Mouse (Mus musculus) granulocyte monocyte progenitor cell, adult 5-6 weeks (primary cell): ENCODE data around the gene Efcab9. TPM values are rescaled to one million over a fixed set of nuclear protein-coding genes. Genes with fewer than 3 reads are reported as not detected.

Experiments used
- ATAC-seq: replicated peaks from 2 replicates; pipeline ENCODE4 v1.8.0; 2016; ENCODE audit warnings: mild to moderate bottlenecking, moderate TSS enrichment, inconsistent platforms; ENCODE audit not compliant: poor library complexity, severe bottlenecking
- total RNA-seq, 2 experiments: library from RNA; stranded (forward) in 1 of 2; stranded (reverse) in 1 of 2; fragments of 200-712, 200-1000 nt in 1 of 2; fragments of >200 nt in 1 of 2; fragmentation: Nextera tagmentation in 1 of 2; gene quantifications; 2 replicates each; pipeline ENCODE4 v1.2.3; 2014 to 2017

Efcab9 gene
- total RNA-seq, 2 experiments from 2014 or later: not detected

DNA sequence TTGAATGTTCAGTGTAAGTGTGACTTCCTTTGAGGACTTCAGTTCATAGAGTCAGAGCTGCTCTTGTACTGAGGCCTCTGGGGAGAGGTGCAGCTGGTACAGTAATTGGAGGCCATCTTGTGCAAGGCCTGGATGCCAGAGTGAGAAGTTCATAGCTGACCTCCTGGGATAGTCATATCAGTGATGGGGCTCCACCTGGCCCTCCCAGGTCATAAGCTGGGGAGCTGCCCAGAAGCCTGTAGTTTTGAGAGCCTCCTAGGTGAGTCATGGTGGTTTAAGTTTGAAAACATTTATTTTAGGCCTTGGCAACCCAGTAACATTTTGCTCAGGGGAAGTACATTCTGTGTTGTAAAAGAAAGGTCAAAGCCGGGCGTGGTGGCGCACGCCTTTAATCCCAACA, 26.1 kb upstream of the Efcab9 start:
- ATAC-seq: no peak

DNA sequence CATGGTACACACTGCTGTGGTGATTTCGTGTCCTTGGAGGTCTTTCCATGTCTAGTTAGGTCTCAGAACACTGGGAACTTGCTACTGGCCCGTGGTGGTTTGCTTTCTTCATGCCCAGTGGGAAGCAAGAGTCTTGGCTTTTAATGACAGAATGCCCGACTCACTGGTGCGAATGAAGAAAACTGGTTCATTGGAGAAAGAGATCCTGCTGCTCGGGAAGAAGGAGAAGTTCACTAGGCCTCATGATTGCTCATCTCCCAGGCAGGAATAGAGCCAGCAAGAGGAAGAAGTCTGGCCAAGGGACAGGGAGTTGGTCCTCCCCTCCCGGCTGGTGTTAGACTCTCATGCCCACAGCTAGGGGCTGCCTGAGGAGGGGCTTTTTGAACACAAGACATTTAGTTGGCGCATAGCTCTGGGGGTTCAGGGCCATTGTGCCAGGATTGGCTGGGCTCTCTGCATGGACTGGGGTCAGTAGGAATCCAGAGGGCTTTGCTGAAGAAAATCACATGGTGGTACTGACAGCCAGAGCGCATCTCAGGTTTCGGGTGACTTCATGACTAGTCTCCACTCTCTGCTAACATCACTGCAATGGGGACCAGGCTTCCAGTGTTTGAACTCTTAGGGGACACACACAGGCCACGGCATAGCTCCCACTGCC, 24.6 kb upstream of the Efcab9 start:
- no peak for ATAC-seq

DNA sequence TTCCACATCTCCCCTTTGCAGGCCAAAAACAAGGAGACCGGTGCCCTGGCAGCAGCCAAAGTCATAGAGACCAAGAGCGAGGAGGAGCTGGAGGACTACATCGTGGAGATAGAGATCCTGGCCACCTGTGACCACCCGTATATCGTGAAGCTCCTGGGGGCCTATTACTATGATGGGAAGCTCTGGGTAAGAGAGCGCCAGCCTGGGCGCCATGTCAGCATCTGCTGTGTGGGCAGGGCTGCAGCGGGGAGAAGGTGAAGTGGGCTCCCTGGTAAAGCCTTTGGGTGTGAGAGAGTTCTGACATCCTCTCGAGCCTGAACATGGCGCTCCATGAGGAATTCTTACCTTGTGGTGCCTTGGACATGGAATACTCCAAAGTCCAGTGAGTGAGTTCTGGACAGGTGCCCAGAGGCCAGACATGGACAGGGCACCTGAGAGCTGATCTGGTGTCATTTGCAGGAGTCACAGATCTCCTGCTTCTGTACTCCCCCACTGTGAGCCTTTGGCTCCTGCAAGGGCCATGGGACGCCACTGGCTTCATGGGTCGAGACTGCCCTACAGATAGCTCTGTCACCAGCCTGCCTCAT, 23.3 kb upstream of the Efcab9 start:
- no peak for ATAC-seq

DNA sequence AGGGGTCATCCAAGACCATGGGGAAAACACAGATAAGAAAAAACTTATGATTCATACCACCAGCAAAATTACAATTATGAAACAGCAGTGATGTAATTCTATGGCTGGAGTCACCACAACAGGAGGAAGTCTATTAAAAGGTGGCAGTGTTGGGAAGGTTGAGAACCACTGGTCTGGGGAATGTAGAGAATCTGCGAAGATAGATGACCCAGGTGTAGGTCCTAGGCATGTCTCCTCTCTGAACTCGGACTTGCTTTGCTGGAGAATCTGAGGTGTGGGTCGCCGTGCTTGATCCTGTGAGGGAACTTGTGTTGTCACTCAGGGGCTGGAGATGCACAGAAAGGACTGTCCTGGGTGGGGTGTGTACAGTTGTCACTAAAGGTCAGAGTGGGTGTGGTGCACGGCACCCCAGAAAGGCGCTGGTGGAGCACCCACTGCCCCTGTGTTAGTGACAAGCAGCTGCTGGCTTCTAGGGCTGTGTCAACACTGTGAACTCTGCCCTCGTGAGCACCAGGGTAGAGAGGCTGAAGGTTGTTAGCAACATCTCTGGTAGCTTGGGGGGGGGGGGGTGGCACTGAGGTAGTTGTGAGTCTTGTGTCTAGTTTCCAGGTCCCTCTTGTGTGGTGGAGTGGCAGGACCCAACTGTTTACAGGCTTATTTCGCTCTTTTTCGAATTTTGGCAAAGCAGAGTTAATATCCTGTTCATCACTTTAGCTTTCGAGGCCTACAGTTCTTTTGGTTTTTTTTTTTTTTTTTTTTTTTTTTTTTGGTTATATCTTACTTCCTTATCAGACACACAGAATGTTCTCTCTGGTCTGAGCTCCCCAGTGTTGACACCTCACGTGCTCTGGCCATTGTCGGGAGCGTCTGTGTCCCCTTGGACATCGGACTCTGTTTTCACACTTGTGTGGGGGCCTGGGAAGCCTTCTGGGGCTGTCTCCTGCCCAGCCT, 22.5 kb upstream of the Efcab9 start:
- peak; percentile 53 for ATAC-seq

DNA sequence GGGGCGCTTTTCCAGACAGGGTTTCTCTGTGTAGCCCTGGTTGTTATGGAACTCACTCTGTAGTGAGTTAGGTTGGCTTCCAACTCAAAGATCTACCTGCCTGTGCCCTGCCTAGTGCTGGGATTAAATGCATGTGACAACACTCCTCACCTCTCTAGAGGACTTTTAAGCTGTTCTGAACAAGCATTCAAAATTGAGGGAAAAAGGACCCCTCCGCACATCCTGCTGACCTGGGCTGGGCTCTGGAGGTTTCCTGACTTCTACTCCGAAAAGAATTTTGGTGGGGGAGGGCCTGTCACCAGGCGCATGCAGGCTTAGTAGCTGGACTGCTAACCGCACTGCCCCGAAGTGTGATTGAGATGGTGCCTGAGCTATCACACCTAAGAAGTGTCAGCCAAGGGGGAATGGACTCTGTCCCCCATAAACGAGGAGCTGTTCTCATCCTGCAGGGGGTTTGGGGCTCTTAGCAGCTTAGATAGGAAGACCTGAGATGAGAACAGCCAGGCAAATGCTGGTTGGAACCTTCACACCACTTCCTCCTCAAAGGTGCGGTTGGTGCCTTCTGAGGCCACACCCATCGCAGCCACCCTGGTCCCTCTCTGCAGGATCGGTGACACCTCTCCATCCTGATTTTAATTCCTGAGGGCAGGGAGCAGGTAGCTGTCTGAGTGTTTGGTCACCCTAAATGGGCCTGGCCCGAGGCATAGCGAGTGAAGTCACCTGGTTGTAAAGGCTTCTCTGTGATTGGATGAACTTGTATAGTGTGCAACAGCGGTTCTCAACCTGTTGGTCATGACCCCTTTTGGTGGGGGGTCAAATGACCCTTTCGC, 21.6 kb upstream of the Efcab9 start:
- peak; percentile 60 for ATAC-seq

DNA sequence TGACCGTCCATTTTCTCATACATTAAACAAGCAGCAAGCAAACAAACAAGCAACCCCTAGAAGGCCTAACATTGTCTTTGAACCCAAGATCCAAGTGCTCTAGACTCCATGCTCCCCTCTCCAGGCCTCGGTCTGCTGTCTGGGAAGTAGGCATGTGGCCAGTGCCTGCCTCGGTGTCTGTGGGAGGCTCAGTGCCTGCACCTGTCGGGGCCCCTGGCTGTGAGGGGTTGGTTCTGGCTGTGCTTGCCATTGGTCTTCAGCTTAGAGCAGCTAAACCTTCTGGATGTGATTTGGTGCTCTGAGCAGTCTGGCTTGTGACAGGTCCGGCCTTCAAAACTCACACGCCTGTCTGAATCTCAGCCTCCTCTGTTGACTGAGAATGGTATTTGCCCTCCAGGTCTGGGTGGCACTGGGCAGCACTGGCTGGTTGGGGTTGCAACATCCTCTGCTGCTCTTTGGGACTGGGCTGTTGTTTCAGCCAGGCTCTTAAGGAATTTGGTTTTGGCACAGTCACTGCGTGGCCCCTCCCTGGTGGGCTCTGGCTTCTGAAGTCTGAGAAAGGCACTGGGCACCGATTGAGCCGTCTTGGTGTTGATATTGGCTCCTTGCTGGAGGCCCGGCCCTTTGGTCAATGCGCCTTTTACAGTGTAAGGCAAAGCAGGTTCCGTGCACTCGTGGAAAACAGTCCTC, 20.7 kb upstream of the Efcab9 start:
- peak; percentile 41 for ATAC-seq

DNA sequence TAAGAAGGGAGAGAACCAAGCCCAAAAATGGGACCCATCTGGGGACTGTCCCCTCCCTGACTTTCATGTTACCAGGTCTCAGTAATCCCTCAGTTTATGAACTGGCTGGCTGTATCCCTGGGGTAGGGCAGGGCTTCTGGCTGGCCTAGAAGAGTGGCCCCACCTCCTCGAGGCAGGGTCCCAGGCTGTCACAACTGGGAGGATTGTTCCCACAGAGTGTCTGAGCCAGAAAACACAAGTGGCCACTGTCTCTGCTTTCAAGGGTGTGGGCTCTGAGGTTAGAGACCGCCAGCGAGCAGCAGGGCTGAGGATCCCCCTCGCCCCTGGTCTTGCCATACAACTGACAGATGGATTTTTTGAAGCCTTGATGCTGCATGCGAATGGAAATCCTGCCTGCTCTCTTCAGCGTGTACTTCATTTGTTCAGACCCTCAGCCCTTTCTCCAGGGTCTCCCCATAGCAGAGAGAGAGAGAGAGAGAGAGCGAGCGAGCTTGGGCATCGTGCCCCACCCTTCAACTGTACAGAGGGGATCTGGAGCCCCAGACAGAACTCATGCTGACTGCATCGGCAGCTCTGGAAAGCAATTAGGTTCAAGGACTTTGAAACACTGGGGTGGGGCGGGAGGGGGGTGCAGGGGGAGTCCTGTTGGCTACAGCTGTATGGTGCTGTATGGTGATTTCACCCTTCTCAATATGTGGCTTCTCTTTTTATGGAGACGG, 19.9 kb upstream of the Efcab9 start:
- no peak for ATAC-seq

DNA sequence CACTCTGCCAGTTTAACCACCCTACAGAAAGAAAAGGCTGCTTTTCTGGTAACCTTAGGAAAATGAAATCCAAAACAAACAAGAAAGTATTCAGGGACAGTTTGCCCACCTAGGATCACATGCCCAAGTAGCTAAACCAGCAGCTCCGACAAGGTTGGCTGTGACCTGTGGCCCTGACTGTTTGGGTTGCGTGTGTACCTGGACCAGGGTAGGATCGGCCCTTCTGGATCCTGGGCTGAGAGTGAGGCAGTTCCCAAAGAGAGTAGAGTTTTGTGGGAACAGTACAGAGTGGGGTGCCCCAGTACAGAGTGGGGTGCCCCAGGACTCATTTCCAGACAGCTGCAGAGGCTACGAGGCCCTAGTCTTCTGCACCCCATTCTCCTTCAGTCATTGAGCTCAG, 19.2 kb upstream of the Efcab9 start:
- ATAC-seq: no peak

DNA sequence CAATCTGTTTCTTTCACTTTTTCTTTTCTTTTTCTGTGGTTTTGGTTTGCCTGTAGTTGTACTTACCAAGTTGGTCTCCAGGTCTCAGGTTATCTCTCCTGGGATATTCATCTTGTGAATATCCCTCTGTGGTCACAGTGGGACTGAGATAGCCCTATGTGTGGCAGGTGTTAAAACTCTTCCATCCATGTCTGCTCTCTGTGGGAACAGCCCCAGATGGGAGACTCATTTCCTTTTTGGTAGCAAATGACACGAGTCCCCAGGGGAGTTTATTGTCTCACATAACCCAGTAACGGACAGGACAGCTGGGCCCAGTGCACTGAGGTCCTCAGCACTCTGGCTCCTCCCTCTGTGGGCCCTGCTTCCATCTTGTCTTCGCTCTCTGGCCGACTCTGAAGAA, 18.2 kb upstream of the Efcab9 start:
- no peak for ATAC-seq

DNA sequence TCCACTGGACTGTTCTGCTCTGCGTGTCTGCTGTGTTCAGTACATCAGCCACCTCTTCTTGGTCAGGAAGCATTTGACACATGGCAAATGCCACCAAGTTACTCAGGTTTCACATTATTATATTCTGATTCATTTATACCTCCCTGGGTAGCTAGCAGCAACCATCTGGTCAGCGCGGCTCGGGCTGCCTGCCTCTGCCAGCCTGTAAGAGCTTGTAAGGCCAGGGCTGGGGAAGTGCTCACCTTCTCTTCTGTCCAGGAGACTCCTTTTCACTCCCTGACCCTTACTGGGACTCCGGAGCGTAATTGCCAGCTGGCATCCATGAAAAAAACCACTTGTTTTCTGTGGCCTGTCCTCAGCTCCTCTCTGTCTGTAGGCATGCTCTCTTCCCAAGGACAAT, 17.4 kb upstream of the Efcab9 start:
- no peak for ATAC-seq

DNA sequence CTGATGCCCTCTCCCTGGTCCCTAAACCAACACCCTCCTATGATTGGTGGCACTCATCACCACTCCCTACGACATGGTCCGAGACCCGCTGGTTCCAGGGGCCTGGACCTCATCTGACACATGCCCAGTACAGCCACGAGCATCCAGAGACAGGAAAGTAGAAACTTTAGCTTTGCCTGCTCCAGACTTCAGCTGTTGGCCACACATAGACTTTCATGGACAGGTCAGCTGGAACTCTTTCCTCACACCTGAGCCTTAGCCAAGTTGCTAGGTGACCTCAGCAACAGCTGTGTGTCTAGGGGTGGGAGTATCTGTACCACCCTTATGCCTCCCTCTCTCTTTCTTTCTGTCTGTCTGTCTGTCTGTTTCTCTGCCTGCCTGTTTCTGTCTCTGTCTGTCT, 16.4 kb upstream of the Efcab9 start:
- no peak for ATAC-seq

DNA sequence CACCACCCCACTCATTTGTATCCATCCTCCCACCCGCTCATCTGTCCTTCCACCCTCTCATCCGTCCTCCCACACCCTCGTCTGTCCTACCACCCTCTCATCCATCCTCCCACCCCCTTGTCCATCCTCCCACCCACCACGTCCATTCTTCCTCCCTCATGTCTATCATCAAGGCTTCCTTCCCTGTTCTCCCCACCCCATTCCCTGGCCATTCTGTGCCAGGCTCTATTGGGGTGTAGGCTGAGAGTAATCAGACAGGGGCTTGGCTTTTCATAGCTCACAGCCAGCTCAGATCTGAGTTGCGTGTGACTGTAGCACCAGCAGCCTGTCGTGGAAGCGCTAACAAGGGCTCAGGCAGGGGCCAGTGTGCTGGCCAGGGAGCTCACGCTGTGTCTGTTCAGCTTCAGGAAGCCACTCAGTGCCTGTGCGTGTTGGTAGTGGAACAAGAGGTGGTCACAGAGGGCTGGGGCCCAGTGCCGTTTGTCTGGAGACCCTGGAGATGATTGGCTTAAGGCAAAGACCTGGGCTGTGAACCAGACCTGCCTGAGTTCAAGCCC, 15.6 kb upstream of the Efcab9 start:
- no peak for ATAC-seq

DNA sequence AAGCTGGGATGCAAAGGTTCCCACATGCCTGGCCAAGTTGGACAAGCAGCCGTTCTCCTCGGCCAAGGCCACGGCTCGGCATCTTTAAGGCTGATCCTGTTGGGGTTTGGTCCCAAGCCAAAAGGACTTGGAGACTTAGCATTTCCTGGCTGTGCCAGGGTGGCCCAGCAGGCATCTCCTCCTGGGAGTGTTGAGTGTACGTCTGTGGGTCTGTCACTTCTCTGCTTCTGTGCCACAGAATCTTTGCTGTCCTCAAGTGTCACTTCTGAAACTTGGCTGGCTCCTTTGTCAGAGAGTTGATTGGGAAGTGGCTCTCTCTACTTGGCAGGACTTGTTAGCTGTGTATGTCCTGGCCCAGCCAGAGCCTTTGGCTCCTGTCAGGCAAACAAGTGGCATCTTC, 14.6 kb upstream of the Efcab9 start:
- no peak for ATAC-seq

DNA sequence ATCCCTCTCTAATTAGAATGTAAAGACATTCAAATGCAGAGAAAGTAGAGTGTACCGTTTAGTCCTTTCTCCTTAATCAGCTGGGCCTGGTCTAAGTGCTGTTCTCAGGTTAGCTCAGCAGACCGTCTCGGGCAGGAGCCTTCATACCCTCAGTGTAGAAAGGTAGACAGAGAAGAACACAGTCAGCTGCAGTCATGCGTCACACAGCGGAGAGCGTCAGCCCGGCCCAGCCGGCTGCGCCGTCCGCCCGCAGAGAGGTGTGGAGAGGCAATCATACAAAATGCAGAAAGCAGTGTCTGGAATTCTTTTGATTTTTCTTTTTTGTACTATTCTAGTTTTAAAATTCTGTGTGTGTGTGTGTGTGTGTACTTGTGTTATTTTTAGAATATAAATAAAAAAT, 13.7 kb upstream of the Efcab9 start:
- ATAC-seq: no peak

DNA sequence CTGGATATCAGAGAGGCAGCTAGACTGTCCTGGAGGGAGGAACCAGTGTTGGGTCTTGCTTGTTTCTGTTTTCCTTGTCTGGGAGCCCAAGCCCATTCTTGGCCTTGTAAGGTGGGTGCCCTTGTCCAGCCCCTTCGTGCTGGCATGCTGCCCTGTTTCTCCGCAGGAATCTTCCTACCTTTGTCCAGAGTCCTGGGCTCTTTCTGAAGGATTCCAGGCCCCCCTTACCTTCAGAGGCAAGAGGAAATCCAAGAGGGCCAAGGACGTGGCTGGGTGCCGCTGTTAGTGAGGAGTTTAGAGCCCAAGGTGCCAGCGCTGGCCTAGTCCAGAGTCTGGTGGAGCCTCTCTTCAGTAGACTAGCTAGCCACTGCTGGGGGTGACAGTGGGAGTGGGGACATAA, 12.6 kb upstream of the Efcab9 start:
- no peak for ATAC-seq

DNA sequence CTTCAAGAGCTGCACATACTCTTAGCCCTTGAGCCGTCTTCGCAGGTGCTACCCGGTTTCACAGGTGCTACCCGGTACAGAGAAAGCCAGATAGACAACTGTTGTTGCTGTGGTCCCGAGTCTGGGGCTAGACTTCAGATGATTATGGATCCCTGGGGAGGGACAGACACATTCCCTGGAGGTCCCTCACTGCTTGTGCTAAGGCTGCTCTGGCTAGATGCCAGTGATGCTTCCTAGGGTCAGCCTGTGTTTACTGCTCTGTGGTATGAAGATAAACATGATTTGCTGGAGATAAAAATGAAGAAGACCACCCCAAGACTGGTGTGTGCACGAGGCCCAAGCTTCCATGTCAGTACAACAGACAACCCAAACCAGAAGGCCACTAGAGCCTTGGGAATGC, 12.2 kb upstream of the Efcab9 start:
- ATAC-seq: no peak

DNA sequence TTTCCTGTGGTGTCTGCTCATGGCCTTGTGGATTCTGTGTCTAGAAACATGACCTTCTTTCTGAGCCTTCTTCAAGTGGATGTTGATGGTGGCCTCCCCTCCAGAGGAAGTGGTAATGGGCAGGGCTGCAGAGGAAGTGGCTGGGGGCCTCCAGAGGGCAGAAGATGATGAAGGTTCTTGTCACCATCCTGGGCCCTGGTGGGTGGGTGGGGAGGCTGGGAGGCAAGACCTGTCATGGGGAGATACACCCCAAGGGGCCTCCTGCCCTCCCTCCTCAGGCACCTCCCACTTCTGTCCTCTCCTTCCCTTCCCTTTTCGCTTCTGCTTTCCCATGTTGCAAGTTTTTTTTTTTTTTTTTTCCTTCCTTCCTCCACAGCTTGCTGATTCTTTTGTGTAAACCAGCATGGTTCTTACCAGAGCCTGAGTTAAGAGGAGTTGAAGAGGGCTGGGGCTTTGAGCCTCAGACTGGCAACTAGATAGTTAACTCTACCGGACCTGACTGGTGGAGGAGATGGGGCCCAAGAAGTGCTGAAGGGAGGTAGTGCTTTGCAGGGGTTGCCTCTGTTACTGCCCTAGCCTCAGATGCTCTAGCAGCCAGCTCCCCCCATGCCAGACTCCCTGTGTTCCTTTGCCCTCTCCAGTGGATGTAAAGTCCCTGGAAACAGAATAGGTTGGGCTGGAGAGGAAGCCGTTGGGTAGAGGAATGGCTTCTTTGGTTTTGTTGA, 11.0 kb upstream of the Efcab9 start:
- ATAC-seq: peak; percentile 90

DNA sequence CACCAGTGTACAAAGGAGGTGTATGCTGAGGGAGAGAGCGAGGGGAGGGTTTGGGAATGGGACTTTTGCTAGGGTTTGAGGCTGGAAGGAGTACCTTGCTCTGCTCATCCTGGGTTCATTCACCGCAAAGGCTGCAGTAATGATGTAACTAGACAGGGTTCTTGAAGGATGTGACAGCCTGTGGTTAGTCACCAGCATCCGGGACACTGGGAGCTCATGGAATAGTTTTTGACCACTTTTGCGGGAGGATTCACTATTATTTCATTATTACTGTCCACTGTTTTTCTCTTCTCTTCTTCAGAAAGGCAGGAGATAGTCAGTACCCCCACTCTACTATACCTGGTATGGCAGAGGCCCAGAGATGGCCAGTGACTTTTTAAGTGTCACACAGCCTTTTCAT, 10.3 kb upstream of the Efcab9 start:
- ATAC-seq: peak; percentile 39
